Mouse (Mus musculus): Measurements from ENCODE around the gene Arsb.
"Not testable (repeated sequence)": the region's sequence is repeated elsewhere in the genome, so short reads cannot be mapped to it uniquely, and the experiment has no call there.

The Arsb gene

GRCm38 (mm10) chr13:93787647-93788046, 16.2 kb downstream of the Arsb start:
- DNase-seq (ENCODE audit: low spot score in 2 of 2) = no peak

GRCm38 (mm10) chr13:93792945-93793642, 21.7 kb downstream of the Arsb start:
- DNase-seq (ENCODE audit: low spot score in 2 of 2) = no peak

- DNase-seq (ENCODE audit: low spot score in 2 of 2) = no peak
Observed at GRCm38 (mm10) chr13:93793643-93794182, 22.3 kb downstream of the Arsb start.

- no peak for DNase-seq (ENCODE audit: low spot score in 2 of 2)
Observed at GRCm38 (mm10) chr13:93797011-93797600, 25.7 kb downstream of the Arsb start.

GRCm38 (mm10) chr13:93810311-93810710, 38.9 kb downstream of the Arsb start:
- not testable (repeated sequence) for DNase-seq (ENCODE audit: low spot score in 2 of 2)

- DNase-seq (ENCODE audit: low spot score in 2 of 2) = no peak
Observed at GRCm38 (mm10) chr13:93814081-93814480, 42.7 kb downstream of the Arsb start.

GRCm38 (mm10) chr13:93814676-93815075, 43.2 kb downstream of the Arsb start:
- DNase-seq (ENCODE audit: low spot score in 2 of 2) = no peak

GRCm38 (mm10) chr13:93815128-93815527, 43.7 kb downstream of the Arsb start:
- no peak for DNase-seq (ENCODE audit: low spot score in 2 of 2)

GRCm38 (mm10) chr13:93816127-93816526, 44.7 kb downstream of the Arsb start:
- no peak for DNase-seq (ENCODE audit: low spot score in 2 of 2)

- DNase-seq (ENCODE audit: low spot score in 2 of 2) = no peak
Observed at GRCm38 (mm10) chr13:93816688-93817331, 45.4 kb downstream of the Arsb start.

- no peak for DNase-seq (ENCODE audit: low spot score in 2 of 2)
Observed at GRCm38 (mm10) chr13:93820173-93820572, 48.7 kb downstream of the Arsb start.

GRCm38 (mm10) chr13:93822001-93822400, 50.6 kb downstream of the Arsb start:
- DNase-seq (ENCODE audit: low spot score in 2 of 2) = no peak

- no peak for DNase-seq (ENCODE audit: low spot score in 2 of 2)
Observed at GRCm38 (mm10) chr13:93825792-93826558, 54.5 kb downstream of the Arsb start.

GRCm38 (mm10) chr13:93827745-93828144, 56.3 kb downstream of the Arsb start:
- DNase-seq (ENCODE audit: low spot score in 2 of 2) = no peak

- no peak for DNase-seq (ENCODE audit: low spot score in 2 of 2)
Observed at GRCm38 (mm10) chr13:93829565-93830293, 58.3 kb downstream of the Arsb start.

GRCm38 (mm10) chr13:93830294-93830645, 58.8 kb downstream of the Arsb start:
- DNase-seq (ENCODE audit: low spot score in 2 of 2) = no peak

- no peak for DNase-seq (ENCODE audit: low spot score in 2 of 2)
Observed at GRCm38 (mm10) chr13:93837481-93838225, 66.2 kb downstream of the Arsb start.

- no peak for DNase-seq (ENCODE audit: low spot score in 2 of 2)
Observed at GRCm38 (mm10) chr13:93838431-93839136, 67.2 kb downstream of the Arsb start.

GRCm38 (mm10) chr13:93839137-93839630, 67.8 kb downstream of the Arsb start:
- no peak for DNase-seq (ENCODE audit: low spot score in 2 of 2)

- DNase-seq (ENCODE audit: low spot score in 2 of 2) = no peak
Observed at GRCm38 (mm10) chr13:93839721-93840120, 68.3 kb downstream of the Arsb start.

All from frontal cortex, postnatal 36 days (tissue).